Mouse (Mus musculus) testis, adult 2 months (tissue): ENCODE measurements around the gene Rbl1.
"Not testable (repeated sequence)": the region's sequence is repeated elsewhere in the genome, so short reads cannot be mapped to it uniquely, and the experiment has no call there.

Source experiments
- CTCF ChIP-seq: fragments of 200-500 bp; IDR thresholded peaks from 2 replicates; pipeline ENCODE4 v1.5.1; 2012; ENCODE audit warnings: low read depth, mild to moderate bottlenecking, inconsistent platforms, low read length, moderate library complexity; ENCODE audit not compliant: control insufficient read depth, insufficient read depth, insufficient replicate concordance
- POLR2A ChIP-seq: fragments of 200-500 bp; IDR thresholded peaks from 2 replicates; pipeline ENCODE4 v1.6.1; 2012; ENCODE audit warnings: low read depth, mild to moderate bottlenecking, inconsistent platforms, low read length, moderate library complexity; ENCODE audit not compliant: control insufficient read depth

- not testable (repeated sequence) for TF ChIP-seq POLR2A, CTCF
These were observed 5.9 kb downstream of the Rbl1 start for GRCm38 (mm10) chr2:157198405-157198804.
